Mouse (Mus musculus): ENCODE data around the gene Efcab3. TPM values are rescaled to one million over a fixed set of nuclear protein-coding genes. Genes with fewer than 3 reads are reported as not detected.

Gene Efcab3
- polyA plus RNA-seq (2021; fragmentation: Nextera tagmentation), result not detected in 2 replicates
- long read RNA-seq, experiment 1, partial matches to known transcripts, result 0 of 1 reads
- long read RNA-seq, experiment 1, other reads (novel, unspliced or antisense), result 1 of 1 reads
- long read RNA-seq, experiment 2, result 0 reads

GRCm38 (mm10) chr11:105063292-105063691 is at the start of gene Efcab3:
Efcab3 (plus strand) TSS chr11:105063592.

GRCm38 (mm10) chr11:105125735-105126519 is 62.5 kb downstream of the Efcab3 start, which contains the start of gene Mettl2:
Mettl2 (plus strand) TSS chr11:105126425.

GRCm38 (mm10) chr11:105146593-105146992 is 83.2 kb downstream of the Efcab3 start, which contains the start of gene Gm10842:
Gm10842 (plus strand) TSS chr11:105146893.

Other genes with a start within 250 kb of the Efcab3 start
- 14.2 and 14.6 TPM in 2 replicates for gene Mettl2, start 62.8 kb downstream of the Efcab3 start, polyA plus RNA-seq (2021; fragmentation: Nextera tagmentation)
- not detected in 2 replicates for gene Gm10842, start 83.3 kb downstream of the Efcab3 start, polyA plus RNA-seq (2021; fragmentation: Nextera tagmentation)
- 10.5 and 12.0 TPM in 2 replicates for gene Tlk2, start 115.2 kb downstream of the Efcab3 start, polyA plus RNA-seq (2021; fragmentation: Nextera tagmentation)
- gene Mrc2, start 229.1 kb downstream of the Efcab3 start, polyA plus RNA-seq (2021; fragmentation: Nextera tagmentation), result 1.7 and 2.6 TPM in 2 replicates

Measured in left cerebral cortex, adult 6 months (tissue).